Mouse (Mus musculus) ES-Bruce4 (cell line): ENCODE measurements at regions not wholly inside any gene's neighbourhood (a gene's known extent, or its start where the extent isn't known, plus 50 kb on each side); places are given as distances from the start of the nearest gene placed in this dataset.

Experiments
- CTCF ChIP-seq: IDR thresholded peaks from one replicate; pipeline ENCODE4 v1.8.1; 2011; ENCODE audit warnings: low read depth, low read length
- POLR2A ChIP-seq: IDR thresholded peaks from one replicate; pipeline ENCODE4 v1.8.1; 2011; ENCODE audit warnings: low read length; ENCODE audit not compliant: insufficient read depth

GRCm38 (mm10) chr7:75370595-75371519, 61.8 kb upstream of the Sv2b start:
- TF ChIP-seq CTCF: peak; percentile 53
- TF ChIP-seq POLR2A: no peak
